Mouse (Mus musculus): ENCODE measurements at regions not wholly inside any gene's neighbourhood (a gene's known extent, or its start where the extent isn't known, plus 50 kb on each side); places are given as distances from the start of the nearest gene placed in this dataset.

- WGBS, result 86% methylated on average over 1 of the region's 1 CpGs
- no peak overlapping the region for H3K27ac ChIP-seq (replicated peaks)
- no peaks in the 10 kb centered on the region for H3K9me3 ChIP-seq
- no peak for DNase-seq (ENCODE audit: low spot score)
- H3K27me3 ChIP-seq (replicated peaks; ENCODE audit: low read depth, poor library complexity, severe bottlenecking), result no peaks in the 10 kb centered on the region
- no peak overlapping the region for H3K4me3 ChIP-seq
- peaks cover 36% of the 10 kb centered on the region for H3K4me1 ChIP-seq
- no peaks in the 10 kb centered on the region for H3K36me3 ChIP-seq (replicated peaks)
These were observed 252.5 kb upstream of the Usp25 start for GRCm38 (mm10) chr16:76761004-76761403.

- H3K9me3 ChIP-seq, result no peaks in the 10 kb centered on the region
- 68% methylated on average over 3 of the region's 3 CpGs for WGBS
These were observed 258.6 kb upstream of the Usp25 start for GRCm38 (mm10) chr16:76754871-76755270.

GRCm38 (mm10) chr16:76746385-76746784 lies 267.1 kb upstream of the Usp25 start:
- Histone ChIP-seq H3K4me3 (no peak overlapping the region), H3K27ac (replicated peaks) (no peak overlapping the region), H3K36me3 (replicated peaks) (no peaks in the 10 kb centered on the region), H3K4me1 (no peaks in the 10 kb centered on the region; the same call in 1 of the 2 replicates), H3K27me3 (replicated peaks; ENCODE audit: low read depth, poor library complexity, severe bottlenecking) (no peaks in the 10 kb centered on the region), H3K9me3 (0 out of 2 replicates have a peak, but pooled peaks cover 6% of the 10 kb centered on the region)
- no peak for DNase-seq (ENCODE audit: low spot score)
- WGBS, result 95% methylated on average over 3 of the region's 3 CpGs

More at GRCm38 (mm10) chr16:76754871-76755270, 258.6 kb upstream of the Usp25 start:
- H3K27me3 ChIP-seq (replicated peaks; ENCODE audit: low read depth, poor library complexity, severe bottlenecking), result no peaks in the 10 kb centered on the region
- no peaks in the 10 kb centered on the region for H3K36me3 ChIP-seq (replicated peaks)
- no peak for DNase-seq (ENCODE audit: low spot score)
- no peak overlapping the region for H3K27ac ChIP-seq (replicated peaks)
- H3K4me3 ChIP-seq, result no peak overlapping the region
- 0 out of 2 replicates have a peak, but pooled peaks cover 2% of the 10 kb centered on the region for H3K4me1 ChIP-seq

DNA sequence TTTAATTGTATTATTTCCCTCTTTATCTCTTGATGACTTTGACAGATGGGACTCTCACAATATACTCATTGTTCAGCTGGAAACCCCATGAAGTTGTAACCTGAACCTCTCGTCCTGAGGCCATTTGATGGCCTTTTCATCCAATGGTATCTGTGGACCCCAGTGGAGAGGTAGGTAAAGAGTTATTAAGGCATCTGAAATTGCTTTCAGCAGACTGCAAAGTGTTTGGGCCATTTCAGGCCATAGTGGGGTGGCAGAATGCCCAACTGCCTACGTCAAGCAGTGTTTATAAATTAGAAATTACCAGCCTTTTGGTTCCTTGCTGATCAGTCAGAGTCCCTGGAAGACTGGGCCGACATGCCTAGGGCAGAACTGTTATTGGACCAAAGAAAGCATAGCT lies 272.4 kb upstream of the Usp25 start:
- Histone ChIP-seq H3K4me1 (peaks cover 5% of the 10 kb centered on the region; the same call in 1 of the 2 replicates), H3K27ac (replicated peaks) (no peak overlapping the region), H3K4me3 (no peak overlapping the region), H3K36me3 (replicated peaks) (no peaks in the 10 kb centered on the region), H3K9me3 (no peaks in the 10 kb centered on the region), H3K27me3 (replicated peaks; ENCODE audit: low read depth, poor library complexity, severe bottlenecking) (no peaks in the 10 kb centered on the region)
- whole genome bisulfite sequencing, result 36% methylated on average over 3 of the region's 3 CpGs
- no peak for DNase-seq (ENCODE audit: low spot score)

GRCm38 (mm10) chr16:76725991-76726390 lies 287.5 kb upstream of the Usp25 start:
- no peak overlapping the region for H3K4me3 ChIP-seq
- no peaks in the 10 kb centered on the region for H3K27me3 ChIP-seq (replicated peaks; ENCODE audit: low read depth, poor library complexity, severe bottlenecking)
- no peak for DNase-seq (ENCODE audit: low spot score)
- no peaks in the 10 kb centered on the region for H3K4me1 ChIP-seq
- H3K9me3 ChIP-seq, result no peaks in the 10 kb centered on the region
- no peak overlapping the region for H3K27ac ChIP-seq (replicated peaks)
- WGBS, result 89% methylated on average over 4 of the region's 4 CpGs
- H3K36me3 ChIP-seq (replicated peaks), result no peaks in the 10 kb centered on the region

DNA sequence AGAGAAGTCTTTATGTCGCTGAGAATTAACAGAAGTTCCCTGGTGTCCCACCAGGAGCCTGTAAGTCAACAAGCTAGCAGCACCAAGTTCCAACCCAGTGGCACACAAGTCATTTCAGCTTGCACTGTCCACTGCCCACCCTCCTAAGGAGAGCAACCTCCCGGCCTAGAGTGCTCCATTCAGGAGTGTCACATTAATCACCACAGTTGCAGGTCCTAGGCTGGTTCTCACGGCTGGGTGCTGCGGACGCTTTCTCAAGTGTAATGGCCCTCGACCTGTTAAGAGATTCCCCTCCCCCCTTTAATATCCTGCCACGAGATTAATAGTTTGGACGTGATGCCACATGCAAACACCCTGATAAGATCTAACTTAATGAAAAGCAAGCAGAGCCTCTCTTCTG lies 288.2 kb upstream of the Usp25 start:
- Histone ChIP-seq H3K4me1 (no peaks in the 10 kb centered on the region), H3K36me3 (replicated peaks) (no peaks in the 10 kb centered on the region), H3K27me3 (replicated peaks; ENCODE audit: low read depth, poor library complexity, severe bottlenecking) (no peaks in the 10 kb centered on the region), H3K4me3 (no peak overlapping the region), H3K9me3 (no peaks in the 10 kb centered on the region), H3K27ac (replicated peaks) (no peak overlapping the region)
- DNase-seq (ENCODE audit: low spot score), result no peak
- WGBS, result 80% methylated on average over 8 of the region's 8 CpGs

DNA sequence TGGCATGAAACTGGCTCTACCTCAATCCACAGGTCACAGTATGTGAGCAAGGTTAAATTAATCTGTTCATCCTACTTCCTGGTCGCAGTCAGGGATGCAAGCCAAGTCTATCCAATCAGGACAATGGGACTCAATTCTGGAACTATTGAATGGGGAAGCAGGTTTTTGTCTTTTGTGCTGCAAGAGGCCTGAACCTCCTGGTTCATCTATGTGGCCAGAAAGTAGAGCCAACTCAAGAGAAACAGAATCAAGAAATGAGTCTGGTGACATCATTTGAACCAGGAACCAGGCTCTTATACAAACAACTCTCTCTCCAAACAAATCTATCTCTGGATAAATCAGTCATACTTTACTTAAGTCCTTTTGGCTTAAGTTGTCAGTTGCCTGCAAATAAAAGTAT lies 294.7 kb upstream of the Usp25 start:
- H3K9me3 ChIP-seq, result no peaks in the 10 kb centered on the region
- H3K27me3 ChIP-seq (replicated peaks; ENCODE audit: low read depth, poor library complexity, severe bottlenecking), result no peaks in the 10 kb centered on the region
- H3K4me1 ChIP-seq, result no peaks in the 10 kb centered on the region
- WGBS, result 89% methylated on average over 1 of the region's 1 CpGs
- no peaks in the 10 kb centered on the region for H3K36me3 ChIP-seq (replicated peaks)
- no peak overlapping the region for H3K27ac ChIP-seq (replicated peaks)
- no peak for DNase-seq (ENCODE audit: low spot score)
- H3K4me3 ChIP-seq, result no peak overlapping the region

- no peak overlapping the region for H3K27ac ChIP-seq (replicated peaks)
- no peaks in the 10 kb centered on the region for H3K9me3 ChIP-seq
- no peak overlapping the region for H3K4me3 ChIP-seq
- no peak for DNase-seq (ENCODE audit: low spot score)
- no peaks in the 10 kb centered on the region for H3K4me1 ChIP-seq
- 97% methylated on average over 1 of the region's 1 CpGs for WGBS
- H3K27me3 ChIP-seq (replicated peaks; ENCODE audit: low read depth, poor library complexity, severe bottlenecking), result no peaks in the 10 kb centered on the region
- no peaks in the 10 kb centered on the region for H3K36me3 ChIP-seq (replicated peaks)
These were observed 295.4 kb upstream of the Usp25 start for GRCm38 (mm10) chr16:76718147-76718546.

GRCm38 (mm10) chr16:76694913-76695312 lies 318.6 kb upstream of the Usp25 start:
- Histone ChIP-seq H3K9me3 (no peaks in the 10 kb centered on the region), H3K4me3 (no peak overlapping the region), H3K27me3 (replicated peaks; ENCODE audit: low read depth, poor library complexity, severe bottlenecking) (no peaks in the 10 kb centered on the region), H3K4me1 (peaks cover 4% of the 10 kb centered on the region; the same call in 1 of the 2 replicates), H3K36me3 (replicated peaks) (no peaks in the 10 kb centered on the region), H3K27ac (replicated peaks) (no peak overlapping the region)
- WGBS, result 43% methylated on average over 6 of the region's 6 CpGs
- DNase-seq (ENCODE audit: low spot score), result peak; percentile 11

GRCm38 (mm10) chr16:76687735-76688447 lies 314.3 kb upstream of the Nrip1 start:
- H3K4me3 ChIP-seq, result no peak overlapping the region
- H3K27me3 ChIP-seq (replicated peaks; ENCODE audit: low read depth, poor library complexity, severe bottlenecking), result no peaks in the 10 kb centered on the region
- DNase-seq (ENCODE audit: low spot score), result no peak
- WGBS, result 91% methylated on average over 18 of the region's 18 CpGs
- H3K4me1 ChIP-seq, result peaks cover 3% of the 10 kb centered on the region
- H3K27ac ChIP-seq (replicated peaks), result no peak overlapping the region
- no peaks in the 10 kb centered on the region for H3K36me3 ChIP-seq (replicated peaks)
- no peaks in the 10 kb centered on the region for H3K9me3 ChIP-seq

DNA sequence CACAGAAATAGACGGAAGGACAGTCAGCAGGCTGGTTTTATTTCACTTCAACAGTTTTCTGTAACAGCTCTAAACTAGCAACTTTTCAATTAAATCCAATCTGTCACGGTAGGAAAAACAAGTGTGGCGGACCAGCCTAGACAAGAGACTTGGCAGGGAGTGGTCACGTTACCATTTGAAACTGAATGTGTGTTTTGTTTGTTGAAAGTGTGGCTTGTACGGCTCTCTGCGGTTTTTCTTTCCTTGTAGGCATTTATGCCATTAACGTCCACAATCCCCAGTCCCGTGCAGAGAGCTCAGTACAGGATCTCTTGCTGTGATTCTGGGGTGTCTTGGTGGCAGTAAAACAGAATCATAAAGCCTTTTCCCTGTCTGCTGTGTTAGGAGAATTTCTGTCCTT lies 311.9 kb upstream of the Nrip1 start:
- peaks cover 10% of the 10 kb centered on the region for H3K4me1 ChIP-seq
- no peak overlapping the region for H3K4me3 ChIP-seq
- DNase-seq (ENCODE audit: low spot score), result no peak
- no peak overlapping the region for H3K27ac ChIP-seq (replicated peaks)
- WGBS, result 30% methylated on average over 8 of the region's 8 CpGs
- H3K36me3 ChIP-seq (replicated peaks), result no peaks in the 10 kb centered on the region
- H3K9me3 ChIP-seq, result no peaks in the 10 kb centered on the region
- H3K27me3 ChIP-seq (replicated peaks; ENCODE audit: low read depth, poor library complexity, severe bottlenecking), result no peaks in the 10 kb centered on the region

- H3K9me3 ChIP-seq, result peaks cover 11% of the 10 kb centered on the region
- peak; percentile 59 for DNase-seq (ENCODE audit: low spot score)
- H3K27me3 ChIP-seq (replicated peaks; ENCODE audit: low read depth, poor library complexity, severe bottlenecking), result no peaks in the 10 kb centered on the region
- peak overlapping the region; percentile 36 for H3K4me3 ChIP-seq
- no peaks in the 10 kb centered on the region for H3K36me3 ChIP-seq (replicated peaks)
- H3K27ac ChIP-seq (replicated peaks), result peak overlapping the region; percentile 76
- WGBS, result 50% methylated on average over 19 of the region's 19 CpGs
- peaks cover 23% of the 10 kb centered on the region for H3K4me1 ChIP-seq
These were observed 306.7 kb upstream of the Nrip1 start for GRCm38 (mm10) chr16:76680061-76680911.

- Histone ChIP-seq H3K27ac (replicated peaks) (no peak overlapping the region), H3K4me1 (peaks cover 23% of the 10 kb centered on the region), H3K36me3 (replicated peaks) (no peaks in the 10 kb centered on the region), H3K9me3 (peaks cover 11% of the 10 kb centered on the region), H3K4me3 (no peak overlapping the region), H3K27me3 (replicated peaks; ENCODE audit: low read depth, poor library complexity, severe bottlenecking) (no peaks in the 10 kb centered on the region)
- WGBS, result 81% methylated on average over 3 of the region's 3 CpGs
- no peak for DNase-seq (ENCODE audit: low spot score)
These were observed 305.3 kb upstream of the Nrip1 start for GRCm38 (mm10) chr16:76678885-76679284.
